Mouse (Mus musculus): Measurements from ENCODE around the gene Fcrls.

DNA sequence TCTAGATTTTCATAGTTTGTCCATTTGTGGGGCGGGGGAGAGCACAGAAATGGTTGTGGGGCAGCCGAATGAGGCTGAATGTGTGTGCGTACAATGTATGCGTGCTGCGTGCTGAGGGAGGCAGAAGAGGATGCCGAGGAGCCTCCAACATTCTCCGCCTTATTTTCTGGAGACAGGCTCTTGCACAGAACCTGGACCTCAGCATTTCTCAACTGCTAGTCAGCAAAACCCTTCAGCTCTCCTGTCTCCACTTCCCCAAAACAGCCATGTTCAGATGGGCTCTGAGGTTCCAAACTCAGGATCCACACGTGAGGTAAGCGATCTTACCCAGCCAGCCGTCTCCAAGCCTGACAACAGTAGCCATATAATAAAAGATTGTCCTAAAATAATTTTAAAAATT lies 8.3 kb downstream of the Fcrls start:
- TF ChIP-seq POLR2A (IDR thresholded peaks at IDR 0.05; ENCODE audit: borderline replicate concordance, insufficient read depth, low read length) (no peak), CTCF (IDR thresholded peaks at IDR 0.05; ENCODE audit: borderline replicate concordance, insufficient read depth, low read depth, low read length) (no peak)
